Mouse (Mus musculus) liver, embryonic 14.5 days (tissue): ENCODE results near the gene Adgrl1.

ENCODE experiments used
- CTCF ChIP-seq: IDR thresholded peaks from 2 replicates; pipeline ENCODE4 v1.5.1; 2016; ENCODE audit warnings: antibody characterized with exemption, low read depth, control low read depth
- EP300 ChIP-seq: IDR thresholded peaks from 2 replicates; pipeline ENCODE4 v1.6.1; 2016; ENCODE audit warnings: antibody characterized with exemption, low read depth

DNA sequence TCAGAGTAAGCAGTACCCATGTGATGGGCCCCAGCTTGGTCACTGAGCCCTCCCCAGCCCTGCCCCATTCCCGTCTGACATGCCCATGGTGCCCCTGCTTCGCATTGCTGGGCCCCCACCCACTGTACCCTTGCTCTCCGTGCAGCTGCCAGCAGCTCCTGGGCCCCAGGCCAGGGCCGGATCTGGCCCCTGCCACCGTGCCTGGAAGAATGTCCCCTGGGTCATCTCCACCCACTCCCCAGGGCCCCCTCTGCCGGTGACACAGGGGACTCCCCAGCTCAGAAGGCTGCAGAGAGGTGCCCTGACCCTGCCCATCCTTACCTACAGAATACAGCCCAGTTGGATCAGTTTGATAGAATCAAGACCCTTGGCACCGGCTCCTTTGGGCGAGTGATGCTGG, 80.9 kb downstream of the Adgrl1 start:
- no peak for TF ChIP-seq EP300
- TF ChIP-seq CTCF, result no peak; the same call in 1 of the 2 replicates
